Mouse (Mus musculus): ENCODE results near the gene Ankrd55.

GRCm38 (mm10) chr13:112354109-112354867 is 66.0 kb downstream of the Ankrd55 start:
- TF ChIP-seq POLR2A (IDR thresholded peaks at IDR 0.05; ENCODE audit: insufficient read depth, low read depth, low read length) (no peak), CTCF (IDR thresholded peaks at IDR 0.05) (no peak), EP300 (IDR thresholded peaks at IDR 0.05; ENCODE audit: insufficient read depth, low read depth, low read length) (no peak)
